Mouse (Mus musculus): ENCODE results near the gene Zfp248. TPM values are rescaled to one million over a fixed set of nuclear protein-coding genes. Genes with fewer than 3 reads are reported as not detected.

Gene Zfp248
- polyA plus RNA-seq (2016; fragmentation: Nextera tagmentation; extraction: Ambion mirVana) = 11.5 and 12.3 TPM in 2 replicates

GRCm38 (mm10) chr6:118455042-118455631 is at the start of gene Zfp248:
Gene Zfp248, minus strand, starts transcription at chr6:118455528.
- Histone ChIP-seq H3K4me3 (peak within 1 kb of the TSS; percentile 89), H3K27ac (peak within 1 kb of the TSS; percentile 97), H3K4me1 (peaks cover 15% of the 10 kb centered on the region; the same call in 1 of the 2 replicates), H3K36me3 (peaks cover 27% of the 10 kb centered on the region), H3K9me3 (replicated peaks) (no peaks in the 10 kb centered on the region), H3K27me3 (ENCODE audit: low read depth, poor library complexity, severe bottlenecking) (no peaks in the 10 kb centered on the region)
- DNase-seq (ENCODE audit: low spot score) = peak; percentile 95
- WGBS = under 1% methylated on average over 43 of the region's 43 CpGs

- Histone ChIP-seq H3K27me3 (ENCODE audit: low read depth, poor library complexity, severe bottlenecking) (no peaks in the 10 kb centered on the region), H3K27ac (no peak overlapping the region), H3K9me3 (replicated peaks) (no peaks in the 10 kb centered on the region), H3K4me1 (no peaks in the 10 kb centered on the region), H3K36me3 (peaks cover 42% of the 10 kb centered on the region), H3K4me3 (no peak overlapping the region)
- 94% methylated on average over 7 of the region's 7 CpGs for WGBS
- DNase-seq (ENCODE audit: low spot score) = no peak
Observed at GRCm38 (mm10) chr6:118499010-118499409, 43.7 kb upstream of the Zfp248 start.

GRCm38 (mm10) chr6:118482125-118482524 is 26.8 kb upstream of the Zfp248 start:
- H3K27ac ChIP-seq = no peak overlapping the region
- 91% methylated on average over 1 of the region's 1 CpGs for WGBS
- H3K27me3 ChIP-seq (ENCODE audit: low read depth, poor library complexity, severe bottlenecking) = peaks cover 12% of the 10 kb centered on the region
- H3K4me3 ChIP-seq = no peak overlapping the region
- DNase-seq (ENCODE audit: low spot score) = no peak
- no peaks in the 10 kb centered on the region for H3K9me3 ChIP-seq (replicated peaks)
- no peaks in the 10 kb centered on the region for H3K36me3 ChIP-seq
- H3K4me1 ChIP-seq = peaks cover 13% of the 10 kb centered on the region

- peaks cover 12% of the 10 kb centered on the region for H3K36me3 ChIP-seq
- peaks cover 13% of the 10 kb centered on the region for H3K4me1 ChIP-seq
- WGBS = under 1% methylated on average over 52 of the region's 57 CpGs
- DNase-seq (ENCODE audit: low spot score) = peak; percentile 84
- peak within 1 kb of the TSS; percentile 91 for H3K27ac ChIP-seq
- H3K9me3 ChIP-seq (replicated peaks) = no peaks in the 10 kb centered on the region
- peaks cover 12% of the 10 kb centered on the region for H3K27me3 ChIP-seq (ENCODE audit: low read depth, poor library complexity, severe bottlenecking)
- peak within 1 kb of the TSS; percentile 76 for H3K4me3 ChIP-seq
Observed at GRCm38 (mm10) chr6:118478957-118479708, 23.8 kb upstream of the Zfp248 start, which contains the start of gene Zfp9. Gene Zfp9, minus strand, starts transcription at chr6:118479320.

GRCm38 (mm10) chr6:118477875-118478785 is 22.8 kb upstream of the Zfp248 start:
- Histone ChIP-seq H3K9me3 (replicated peaks) (no peaks in the 10 kb centered on the region), H3K27me3 (ENCODE audit: low read depth, poor library complexity, severe bottlenecking) (peaks cover 12% of the 10 kb centered on the region), H3K4me3 (peak overlapping the region; percentile 76), H3K36me3 (peaks cover 13% of the 10 kb centered on the region), H3K4me1 (peaks cover 13% of the 10 kb centered on the region), H3K27ac (peak overlapping the region; percentile 91)
- 41% methylated on average over 10 of the region's 10 CpGs for WGBS
- peak; percentile 45 for DNase-seq (ENCODE audit: low spot score)

- Histone ChIP-seq H3K27me3 (ENCODE audit: low read depth, poor library complexity, severe bottlenecking) (no peaks in the 10 kb centered on the region), H3K4me1 (no peaks in the 10 kb centered on the region), H3K4me3 (no peak overlapping the region), H3K27ac (no peak overlapping the region), H3K9me3 (replicated peaks) (no peaks in the 10 kb centered on the region), H3K36me3 (peaks cover 45% of the 10 kb centered on the region)
- WGBS = 85% methylated on average over 15 of the region's 15 CpGs
- DNase-seq (ENCODE audit: low spot score) = no peak
Observed at GRCm38 (mm10) chr6:118462069-118462705, 6.9 kb upstream of the Zfp248 start.

- Histone ChIP-seq H3K27ac (no peak overlapping the region), H3K36me3 (peaks cover 18% of the 10 kb centered on the region), H3K27me3 (ENCODE audit: low read depth, poor library complexity, severe bottlenecking) (no peaks in the 10 kb centered on the region), H3K9me3 (replicated peaks) (no peaks in the 10 kb centered on the region), H3K4me3 (no peak overlapping the region), H3K4me1 (peaks cover 15% of the 10 kb centered on the region; the same call in 1 of the 2 replicates)
- WGBS = 89% methylated on average over 1 of the region's 1 CpGs
- no peak for DNase-seq (ENCODE audit: low spot score)
Observed at GRCm38 (mm10) chr6:118457726-118458125, 2.4 kb upstream of the Zfp248 start.

GRCm38 (mm10) chr6:118454452-118454851 is 876 bp downstream of the Zfp248 start:
- peak overlapping the region; percentile 97 for H3K27ac ChIP-seq
- peak; percentile 32 for DNase-seq (ENCODE audit: low spot score)
- H3K9me3 ChIP-seq (replicated peaks) = no peaks in the 10 kb centered on the region
- peaks cover 15% of the 10 kb centered on the region; the same call in 1 of the 2 replicates for H3K4me1 ChIP-seq
- H3K4me3 ChIP-seq = peak overlapping the region; percentile 89
- 53% methylated on average over 8 of the region's 8 CpGs for WGBS
- no peaks in the 10 kb centered on the region for H3K27me3 ChIP-seq (ENCODE audit: low read depth, poor library complexity, severe bottlenecking)
- peaks cover 27% of the 10 kb centered on the region for H3K36me3 ChIP-seq

GRCm38 (mm10) chr6:118431502-118431901 is 23.8 kb downstream of the Zfp248 start:
- no peaks in the 10 kb centered on the region for H3K4me1 ChIP-seq
- peaks cover 6% of the 10 kb centered on the region for H3K9me3 ChIP-seq (replicated peaks)
- H3K36me3 ChIP-seq = peaks cover 68% of the 10 kb centered on the region
- no peak overlapping the region for H3K4me3 ChIP-seq
- H3K27ac ChIP-seq = no peak overlapping the region
- no peak for DNase-seq (ENCODE audit: low spot score)
- no peaks in the 10 kb centered on the region for H3K27me3 ChIP-seq (ENCODE audit: low read depth, poor library complexity, severe bottlenecking)
- 94% methylated on average over 4 of the region's 4 CpGs for WGBS

GRCm38 (mm10) chr6:118426666-118427065 is 28.7 kb downstream of the Zfp248 start:
- Histone ChIP-seq H3K27ac (no peak overlapping the region), H3K9me3 (replicated peaks) (peaks cover 6% of the 10 kb centered on the region), H3K27me3 (ENCODE audit: low read depth, poor library complexity, severe bottlenecking) (no peaks in the 10 kb centered on the region), H3K36me3 (peaks cover 51% of the 10 kb centered on the region), H3K4me3 (no peak overlapping the region), H3K4me1 (no peaks in the 10 kb centered on the region)
- no peak for DNase-seq (ENCODE audit: low spot score)
- 100% methylated on average over 1 of the region's 1 CpGs for WGBS

GRCm38 (mm10) chr6:118419050-118419920 is 36.0 kb downstream of the Zfp248 start, which contains the start of gene Bms1:
Gene Bms1, minus strand, starts transcription at chr6:118419474.
- peak; percentile 96 for DNase-seq (ENCODE audit: low spot score)
- WGBS = under 1% methylated on average over 67 of the region's 67 CpGs
- peak within 1 kb of the TSS; percentile 87 for H3K27ac ChIP-seq
- no peaks in the 10 kb centered on the region for H3K27me3 ChIP-seq (ENCODE audit: low read depth, poor library complexity, severe bottlenecking)
- H3K4me1 ChIP-seq = peaks cover 14% of the 10 kb centered on the region
- H3K4me3 ChIP-seq = peak within 1 kb of the TSS; percentile 90
- no peaks in the 10 kb centered on the region for H3K9me3 ChIP-seq (replicated peaks)
- H3K36me3 ChIP-seq = peaks cover 34% of the 10 kb centered on the region

Measured in limb, embryonic 10.5 days (tissue).